Mouse (Mus musculus) ES-E14 (cell line): ENCODE results near the gene Psph. TPM values are rescaled to one million over a fixed set of nuclear protein-coding genes. Genes with fewer than 3 reads are reported as not detected.
A peak's percentile ranks its signal among the peaks of the same experiment; 100 is the strongest.

Source experiments
- DNase-seq: peaks from one replicate; pipeline ENCODE4 v3.0.0-alpha.2; 2013; ENCODE audit warnings: low read depth, low spot score
- H3K27ac ChIP-seq: 2 replicates; pipeline ENCODE4 v1.5.1; 2012; ENCODE audit warnings: low read depth, mild to moderate bottlenecking, low read length, moderate library complexity, mixed read lengths; ENCODE audit not compliant: poor library complexity, insufficient read depth, severe bottlenecking
- H3K36me3 ChIP-seq: 2 replicates; pipeline ENCODE4 v1.6.1; 2012; ENCODE audit warnings: mild to moderate bottlenecking, low read length, moderate library complexity, mixed read lengths; ENCODE audit not compliant: control insufficient read depth, poor library complexity, insufficient read depth, severe bottlenecking
- H3K4me1 ChIP-seq, 2 experiments: fragments of 150-350 bp in 1 of 2; sonication (generic) in 1 of 2; 2 replicates each; pipeline ENCODE4 v1.6.1; 2012; ENCODE audit warnings: low read length in 2 of 2, mild to moderate bottlenecking in 1 of 2, mixed read lengths in 1 of 2; ENCODE audit not compliant: control insufficient read depth in 2 of 2, insufficient read depth in 2 of 2, poor library complexity in 1 of 2
- H3K4me3 ChIP-seq, 2 experiments: fragments of 150-350 bp in 1 of 2; sonication (generic) in 1 of 2; 2 replicates each; pipeline ENCODE4 v1.5.1; 2012; ENCODE audit warnings: low read length in 2 of 2, low read depth in 1 of 2, mild to moderate bottlenecking in 1 of 2, mixed read lengths in 1 of 2; ENCODE audit not compliant: insufficient read depth in 1 of 2, poor library complexity in 1 of 2, severe bottlenecking in 1 of 2
- H3K9ac ChIP-seq: 2 replicates; pipeline ENCODE4 v1.6.1; 2012; ENCODE audit warnings: low read depth, mild to moderate bottlenecking, low read length, mixed read lengths; ENCODE audit not compliant: poor library complexity, insufficient read depth, severe bottlenecking
- H3K9me3 ChIP-seq: fragments of 150-350 bp; sonication (generic); 2 replicates; pipeline ENCODE4 v1.6.1; 2012; ENCODE audit warnings: low read depth, mild to moderate bottlenecking, low read length; ENCODE audit not compliant: control insufficient read depth, insufficient read depth
- CHD2 ChIP-seq: IDR thresholded peaks from 2 replicates; pipeline ENCODE4 v1.6.1; 2014; ENCODE audit warnings: mild to moderate bottlenecking, low read depth, low read length, inconsistent platforms
- HCFC1 ChIP-seq: IDR thresholded peaks from 2 replicates; pipeline ENCODE4 v1.6.1; 2012; ENCODE audit warnings: low read length, inconsistent platforms, borderline replicate concordance; ENCODE audit not compliant: insufficient read depth
- MAFK ChIP-seq: IDR thresholded peaks from 2 replicates; pipeline ENCODE4 v1.6.1; 2014; ENCODE audit warnings: mild to moderate bottlenecking, low read depth, low read length, inconsistent platforms; ENCODE audit not compliant: insufficient read depth
- ZC3H11A ChIP-seq: IDR thresholded peaks from 2 replicates; pipeline ENCODE4 v1.6.1; 2012; ENCODE audit warnings: low read depth, mild to moderate bottlenecking, inconsistent platforms, low read length, borderline replicate concordance
- ZNF384 ChIP-seq: IDR thresholded peaks from 2 replicates; pipeline ENCODE4 v1.6.1; 2012; ENCODE audit warnings: low read depth, low read length, inconsistent platforms
- in situ Hi-C, 2 experiments: fragments of 600-800 bp; cut with MboI; formaldehyde crosslinking; loops; one replicate each; pipeline ENCODE4 v1.15.1; 2025; ENCODE audit warnings: low sequenced_read_pairs in 2 of 2, inconsistent platforms in 1 of 2; ENCODE audit not compliant: unreplicated experiment in 2 of 2
- total RNA-seq: library from RNA; depleted of rRNA; stranded (reverse); fragments of 300-350 nt; gene quantifications from 2 replicates; pipeline ENCODE4 v1.2.3, GENCODE M21; 2012

Psph gene
- total RNA-seq, 1 experiment, result 54.9 TPM

DNA sequence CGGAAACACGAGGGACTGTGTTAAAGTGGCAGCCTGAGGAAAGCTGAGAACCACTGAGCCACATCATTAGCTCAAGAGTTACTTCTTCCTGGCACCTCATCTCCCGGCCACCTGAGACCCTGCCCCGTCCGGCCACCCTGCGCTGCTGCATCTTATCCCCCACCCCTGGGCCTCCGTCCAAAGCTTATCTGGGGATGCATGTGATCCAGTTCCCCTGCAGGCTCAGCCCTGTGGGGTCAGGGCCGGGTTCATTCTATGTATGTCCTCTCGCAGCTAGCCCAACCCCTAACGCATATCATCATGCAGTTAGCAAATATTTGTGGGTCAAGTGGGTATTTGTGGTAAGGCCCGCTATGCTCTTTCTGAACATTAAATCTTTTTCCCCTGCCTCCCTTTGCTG, 58.0 kb downstream of the Psph start:
- Histone ChIP-seq H3K9me3 (no peaks in the 10 kb centered on the region), H3K36me3 (no peaks in the 10 kb centered on the region), H3K4me1 (peaks cover 4 to 14% of the 10 kb centered on the region in 2 experiments), H3K4me3 (no peak overlapping the region), H3K9ac (no peak overlapping the region), H3K27ac (no peak overlapping the region)
- TF ChIP-seq HCFC1 (no peak), MAFK (no peak), ZC3H11A (no peak), ZNF384 (no peak)
- DNase-seq, result no peak
- in situ Hi-C loops, result no loop called here

DNA sequence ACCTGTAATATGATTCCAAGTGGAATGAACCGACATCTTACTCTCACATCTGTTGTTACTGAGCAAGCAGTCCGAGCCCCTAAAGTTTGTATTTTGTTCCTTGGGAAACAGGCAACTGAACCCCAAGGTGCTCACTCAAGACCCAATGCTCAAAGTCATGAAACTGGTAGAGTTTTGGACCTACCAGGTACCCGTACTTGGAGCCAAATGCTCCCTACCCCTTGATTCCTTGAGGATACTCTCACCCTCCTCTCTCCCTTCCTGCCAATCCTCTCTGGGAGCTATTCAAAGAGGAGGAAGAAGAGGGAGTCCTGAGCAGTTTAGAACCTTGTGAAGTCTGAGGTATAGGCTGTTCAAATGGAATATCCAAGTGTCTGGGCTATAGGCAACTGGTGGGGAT, 60.5 kb downstream of the Psph start:
- DNase-seq, result no peak
- Histone ChIP-seq H3K4me1 (peaks cover 4 to 17% of the 10 kb centered on the region in 2 experiments), H3K9ac (no peak overlapping the region), H3K36me3 (no peaks in the 10 kb centered on the region), H3K9me3 (no peaks in the 10 kb centered on the region), H3K27ac (no peak overlapping the region), H3K4me3 (peak overlapping the region; percentile 42 to 83; a peak in 3 of 4 replicates)
- in situ Hi-C loops, result no loop called here
- TF ChIP-seq HCFC1 (no peak), MAFK (no peak), CHD2 (no peak), ZC3H11A (no peak), ZNF384 (no peak)

DNA sequence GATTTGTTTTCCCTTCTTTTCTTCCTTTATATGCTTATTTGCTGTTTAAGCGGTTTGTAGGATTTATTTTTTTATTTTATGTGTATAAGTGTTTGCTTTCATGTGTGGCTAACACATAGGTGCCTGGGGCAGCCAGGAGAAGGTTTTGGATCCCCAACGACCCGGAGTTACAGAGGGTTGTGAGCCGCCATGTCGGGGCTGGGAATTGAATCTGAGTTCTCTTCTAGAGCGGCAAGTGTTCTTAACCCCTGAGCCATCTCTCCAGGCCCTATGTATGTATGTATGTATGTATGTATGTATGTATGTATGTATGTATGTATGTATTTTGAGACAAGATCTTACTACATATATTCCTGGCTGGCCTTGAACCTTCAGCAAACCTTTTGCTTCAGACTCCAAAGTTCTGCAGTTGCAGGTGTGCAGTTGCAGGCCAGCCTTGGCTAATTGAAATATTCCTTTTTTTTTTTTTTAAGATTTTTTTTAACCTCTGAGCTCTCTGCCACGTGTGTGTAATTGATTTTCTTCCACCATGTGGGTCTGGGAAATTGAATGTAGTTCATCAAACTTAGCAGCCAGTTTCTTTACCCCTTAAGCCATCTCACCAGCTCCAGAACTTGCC, 61.4 kb downstream of the Psph start:
- no peak for DNase-seq
- H3K36me3 ChIP-seq, result no peaks in the 10 kb centered on the region
- H3K4me1 ChIP-seq, result peaks cover 4 to 17% of the 10 kb centered on the region in 2 experiments
- in situ Hi-C loops, result no loop called here
- H3K9me3 ChIP-seq, result no peaks in the 10 kb centered on the region
- peak overlapping the region; percentile 93; the same call in 1 of the 2 replicates for H3K9ac ChIP-seq
- TF ChIP-seq ZNF384 (no peak), MAFK (no peak), CHD2 (no peak), ZC3H11A (no peak), HCFC1 (no peak)
- H3K4me3 ChIP-seq, result peak overlapping the region; percentile 75 to 83
- no peak overlapping the region for H3K27ac ChIP-seq

DNA sequence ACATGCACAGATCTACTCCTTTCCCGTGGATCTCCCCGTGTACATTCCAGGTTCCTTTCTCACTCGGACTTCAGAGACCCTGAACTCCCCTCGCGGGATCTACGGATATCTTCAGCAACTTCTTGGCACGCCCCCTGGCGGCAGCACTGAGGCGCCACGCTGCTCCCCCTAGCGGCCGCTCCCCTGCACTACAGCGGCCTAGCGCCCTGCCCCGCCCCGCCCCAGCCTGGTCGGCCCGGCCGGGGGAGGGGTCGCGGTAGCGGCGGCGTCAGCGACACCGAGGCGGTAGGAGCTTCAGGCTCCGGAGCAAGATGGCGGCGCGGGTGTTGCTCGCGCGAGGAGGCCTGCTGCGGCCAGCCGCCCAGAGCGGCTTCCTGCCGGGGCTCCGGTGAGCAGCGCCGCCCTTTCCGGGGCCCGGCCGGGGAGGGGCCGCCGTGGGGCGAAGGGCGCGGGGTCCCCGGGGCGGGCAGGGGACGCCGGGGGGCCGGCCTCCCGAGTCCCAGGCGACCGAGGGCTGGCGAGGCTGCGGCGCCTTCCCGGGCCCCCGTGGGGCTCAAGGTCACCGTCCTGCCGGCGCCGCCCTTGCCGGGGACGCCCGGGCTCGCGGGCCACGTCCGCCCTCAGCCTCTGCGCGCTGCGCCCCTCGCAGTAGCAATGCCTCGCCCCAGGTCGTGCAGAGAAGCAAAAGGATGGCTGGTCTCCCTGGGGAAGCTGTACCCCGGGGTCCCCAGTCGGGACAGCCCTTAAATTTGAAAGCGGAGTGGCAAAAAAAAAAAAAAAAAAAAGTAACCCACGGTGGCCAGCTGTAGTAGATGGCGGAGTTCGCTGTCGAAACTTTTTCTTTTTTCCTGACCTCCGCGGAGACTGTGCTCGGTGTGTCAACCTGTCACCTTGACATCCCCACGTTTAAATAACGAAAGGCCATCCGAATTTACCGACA, 62.1 kb downstream of the Psph start, which contains the start of gene Nipsnap2:
Nipsnap2 (plus strand) TSS at position 230 of the 940 bp plus-strand sequence.
- H3K4me1 ChIP-seq, result peaks cover 3 to 13% of the 10 kb centered on the region in 2 experiments; a peak in 3 of 4 replicates
- TF ChIP-seq ZC3H11A (0 out of 2 replicates have a peak, but pooled peaks have one; percentile 28), CHD2 (peak; percentile 70), MAFK (no peak), ZNF384 (peak; percentile 77), HCFC1 (peak; percentile 68; the same call in 1 of the 2 replicates)
- H3K36me3 ChIP-seq, result no peaks in the 10 kb centered on the region
- peak within 1 kb of the TSS; percentile 75 to 83 for H3K4me3 ChIP-seq
- in situ Hi-C loops, result no loop called here
- DNase-seq, result peak; percentile 78
- H3K9me3 ChIP-seq, result no peaks in the 10 kb centered on the region
- peak within 1 kb of the TSS; percentile 51 for H3K27ac ChIP-seq
- peak within 1 kb of the TSS; percentile 93 for H3K9ac ChIP-seq
